18 mouse cellular contexts compared by ENCODE assay signal in the genomic region with DNA sequence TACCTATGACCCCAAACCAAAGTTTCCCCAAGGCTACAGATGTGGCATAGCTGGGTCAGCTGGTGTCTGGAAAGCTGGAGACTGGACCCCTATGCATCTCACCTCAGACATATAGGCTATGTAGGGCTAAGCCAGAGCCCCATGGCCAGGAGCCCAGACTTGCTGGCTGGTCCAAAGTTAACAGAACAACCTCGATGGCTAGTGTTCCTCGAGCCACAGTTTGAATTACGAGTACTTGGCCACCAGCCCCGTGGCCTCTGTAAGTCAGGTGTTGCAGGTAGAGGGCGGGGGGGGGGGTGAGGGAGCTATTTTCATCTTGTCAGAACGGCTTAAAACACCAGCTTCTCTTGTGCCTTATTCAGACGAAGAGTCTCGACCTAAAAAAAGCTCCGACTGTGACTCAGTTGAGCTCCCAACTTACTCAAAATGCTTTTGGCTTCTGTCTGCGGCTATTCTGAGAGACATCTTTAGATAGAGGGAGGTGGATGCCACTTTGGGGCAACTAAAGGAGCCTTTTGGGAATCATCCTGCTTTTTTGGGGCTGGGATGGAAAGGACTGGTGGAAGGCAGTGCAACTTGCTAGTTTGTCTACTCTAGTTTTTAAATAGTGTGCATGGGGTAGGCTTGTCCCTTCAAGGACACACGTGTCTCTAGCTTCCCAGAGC. TPM values are rescaled to one million over a fixed set of nuclear protein-coding genes. Genes with fewer than 3 reads are reported as not detected.
DNase-seq lines count a peak whose midpoint lies in the region; TF ChIP-seq lines count a peak whose summit lies in the region.
"Had no signal": no experiment of that assay in that cellular context is flagged by ENCODE, and none has a peak within 500 bp of the region (broad histone marks: within the 10 kb centered on the region; RNA-seq: fewer than 3 reads in every experiment).

No protein-coding gene starts in this region.

- no peak for TF ChIP-seq POLR2A in thymus, adult 2 months (IDR thresholded peaks at IDR 0.05; ENCODE audit: control insufficient read depth, extremely low read depth, insufficient read depth, low read length, poor library complexity)

- TF ChIP-seq CTCF in thymus, adult 2 months (IDR thresholded peaks at IDR 0.05; ENCODE audit: borderline replicate concordance, control insufficient read depth, extremely low read depth, insufficient read depth, low read length, poor library complexity), result no peak

- no peak overlapping the region for H3K4me3 ChIP-seq in thymus, adult 2 months (ENCODE audit: control insufficient read depth, insufficient read depth, low read length)
- H3K4me3 ChIP-seq: embryonic facial prominence, embryonic 10.5 days; heart, embryonic 13.5 days; hindbrain, embryonic 15.5 days; limb, embryonic 12.5 days; liver, embryonic 15.5 days; neural tube, embryonic 13.5 days had no signal

- H3K27ac ChIP-seq in thymus, adult 2 months (ENCODE audit: control insufficient read depth, insufficient read depth, low read length), result no peak overlapping the region
- H3K27ac ChIP-seq: embryonic facial prominence, embryonic 10.5 days; heart, embryonic 13.5 days; hindbrain, embryonic 15.5 days; limb, embryonic 12.5 days; liver, embryonic 15.5 days; neural tube, embryonic 13.5 days had no signal

- H3K27me3 ChIP-seq in thymus, adult 2 months (ENCODE audit: control insufficient read depth, insufficient read depth, low read length), result no peaks in the 10 kb centered on the region
- H3K27me3 ChIP-seq: heart, embryonic 13.5 days; hindbrain, embryonic 15.5 days; liver, embryonic 15.5 days; neural tube, embryonic 13.5 days; Patski had no signal

- H3K4me1 ChIP-seq in thymus, adult 2 months (replicated peaks; ENCODE audit: control insufficient read depth, insufficient read depth, low read length), result peaks cover 12% of the 10 kb centered on the region
- H3K4me1 ChIP-seq: hindbrain, embryonic 15.5 days; liver, embryonic 15.5 days; neural tube, embryonic 13.5 days had no signal

- peak; percentile 55 for DNase-seq in kidney, adult 11 months
- DNase-seq in kidney, postnatal 4 days, result no peak
- peak; percentile 24 to 27 for DNase-seq in lung, adult 18-20 months
- no peak for DNase-seq in lung, postnatal 14 days
- DNase-seq in kidney, postnatal 36 days, result peak; percentile 33 to 54
- DNase-seq in skeletal muscle tissue, adult 2 months (ENCODE audit: low read depth, low spot score), result peak; percentile 29
- DNase-seq in thymus, adult 2 months, result no peak
- DNase-seq: adrenal gland, postnatal 25 days; cerebellum, adult 2 months; heart, postnatal 36 days; spleen, adult 18-20 months had no signal

- WGBS in thymus, adult 2 months, result 91% methylated on average over 11 of the region's 11 CpGs

- H3K36me3 ChIP-seq in thymus, adult 2 months (ENCODE audit: control insufficient read depth, insufficient read depth, low read length), result no peaks in the 10 kb centered on the region
- H3K36me3 ChIP-seq: embryonic facial prominence, embryonic 10.5 days; heart, embryonic 13.5 days; hindbrain, embryonic 15.5 days; limb, embryonic 12.5 days; liver, embryonic 15.5 days; neural tube, embryonic 13.5 days had no signal

RNA-seq across cellular contexts. Expression of a gene that starts 53.6 kb away (rescaled TPM):
- polyA plus RNA-seq in thymus, adult 2 months (2012; rRNA removed), result 4.9 and 5.7 TPM in 2 replicates

Comparison
In these comparisons a context has a peak if more than half of its experiments do, and no peak if none do; other contexts are left out.
1. DNase-seq: peak in kidney, adult 11 months (single experiment), lung, adult 18-20 months (2 of 2), kidney, postnatal 36 days (2 of 2) and skeletal muscle tissue, adult 2 months (single experiment); none in kidney, postnatal 4 days (0 of 2), lung, postnatal 14 days (single experiment) and thymus, adult 2 months (single experiment).